Mouse (Mus musculus): ENCODE measurements around the gene Wasf2.

DNA sequence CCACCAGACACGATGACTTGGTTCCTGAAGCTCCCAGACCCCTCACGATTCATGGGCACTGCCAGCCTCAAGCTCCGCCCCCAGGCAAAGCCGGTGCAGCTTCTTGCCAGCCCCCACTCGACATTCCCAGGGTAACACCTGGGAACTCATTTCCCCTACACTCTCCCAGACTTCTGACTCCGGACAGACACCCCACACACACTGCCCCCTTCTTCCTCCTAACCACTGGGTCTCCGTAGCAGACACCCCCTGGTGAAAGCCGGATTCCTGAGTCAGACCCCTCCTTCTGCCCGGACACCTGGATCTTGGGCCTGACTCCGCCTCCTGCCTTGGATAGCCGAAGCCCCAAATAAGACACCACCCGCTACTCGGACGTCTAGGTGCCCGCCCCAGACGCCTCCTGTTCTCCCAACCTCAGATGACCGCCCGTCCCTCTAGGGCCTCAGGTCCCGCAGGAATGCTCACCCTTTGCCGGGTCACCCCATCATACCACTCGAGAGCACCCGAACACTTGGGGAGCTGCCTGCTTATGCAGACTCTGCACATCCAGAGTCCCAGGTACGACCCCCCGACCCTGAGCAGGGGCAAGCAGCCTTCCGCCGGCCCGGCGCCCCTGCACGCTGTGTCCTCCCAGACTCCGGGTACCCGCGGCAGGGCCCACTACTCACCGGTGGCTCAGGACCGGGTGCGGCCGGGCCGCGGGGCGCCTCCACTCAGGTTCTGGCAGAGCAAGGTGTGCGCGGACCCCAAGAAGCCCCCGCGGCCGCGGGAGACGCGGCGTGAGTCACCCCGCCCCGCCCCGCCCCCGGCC lies 81.7 kb downstream of the Wasf2 start, which contains the start of the genes Cd164l2 and Gpr3:
- no peak for TF ChIP-seq POLR2A (IDR thresholded peaks at IDR 0.05; ENCODE audit: insufficient read length, low read depth)
- TF ChIP-seq TCF12 (IDR thresholded peaks at IDR 0.05; ENCODE audit: insufficient read depth, poor library complexity, severe bottlenecking) = no peak
- TF ChIP-seq SRF (IDR thresholded peaks at IDR 0.05; ENCODE audit: control insufficient read depth, insufficient read length, low read depth) = no peak
- TF ChIP-seq MAX (IDR thresholded peaks at IDR 0.05; ENCODE audit: low read depth) = no peak

Data from myocyte (in vitro differentiated cells).